Mouse (Mus musculus) cerebellum, adult 11-12 months (tissue): ENCODE results near the gene Gm44511.
"Not testable (repeated sequence)": the region's sequence is repeated elsewhere in the genome, so short reads cannot be mapped to it uniquely, and the experiment has no call there.

Experiments used
- DNase-seq: peaks from one replicate; pipeline ENCODE4 v3.0.0; 2022

Gm44511 gene

GRCm38 (mm10) chr6:128840669-128841068 is 14.6 kb upstream of the Gm44511 start:
- DNase-seq = not testable (repeated sequence)

- peak; percentile 57 for DNase-seq
These were observed 13.8 kb upstream of the Gm44511 start for GRCm38 (mm10) chr6:128839921-128840320.

GRCm38 (mm10) chr6:128839266-128839771 is 13.2 kb upstream of the Gm44511 start:
- DNase-seq = peak; percentile 87

- peak; percentile 84 for DNase-seq
These were observed 12.5 kb upstream of the Gm44511 start for GRCm38 (mm10) chr6:128838342-128839265.

GRCm38 (mm10) chr6:128837454-128838341 is 11.6 kb upstream of the Gm44511 start:
- no peak for DNase-seq

GRCm38 (mm10) chr6:128836955-128837334 is 10.8 kb upstream of the Gm44511 start:
- DNase-seq = no peak

- DNase-seq = no peak
These were observed 10.3 kb upstream of the Gm44511 start for GRCm38 (mm10) chr6:128836191-128836954.

- no peak for DNase-seq
These were observed 9.5 kb upstream of the Gm44511 start for GRCm38 (mm10) chr6:128835571-128835970.

- DNase-seq = no peak
These were observed 6.9 kb upstream of the Gm44511 start for GRCm38 (mm10) chr6:128833046-128833445.

GRCm38 (mm10) chr6:128829837-128830236 is 3.7 kb upstream of the Gm44511 start:
- no peak for DNase-seq

- DNase-seq = no peak
These were observed 666 bp upstream of the Gm44511 start for GRCm38 (mm10) chr6:128826781-128827180.

- no peak for DNase-seq
These were observed 7.9 kb downstream of the Gm44511 start for GRCm38 (mm10) chr6:128818083-128818802.

- DNase-seq = no peak
These were observed 17.6 kb downstream of the Gm44511 start for GRCm38 (mm10) chr6:128808532-128808931.

GRCm38 (mm10) chr6:128807021-128807420 is 19.1 kb downstream of the Gm44511 start:
- DNase-seq = no peak

- DNase-seq = peak; percentile 32
These were observed 21.1 kb downstream of the Gm44511 start for GRCm38 (mm10) chr6:128804823-128805640.

GRCm38 (mm10) chr6:128802999-128803857 is 22.9 kb downstream of the Gm44511 start:
- DNase-seq = peak; percentile 97

- DNase-seq = peak; percentile 68
These were observed 23.6 kb downstream of the Gm44511 start for GRCm38 (mm10) chr6:128802557-128802956.

GRCm38 (mm10) chr6:128800696-128801095 is 25.4 kb downstream of the Gm44511 start:
- DNase-seq = peak; percentile 11

GRCm38 (mm10) chr6:128799896-128800270 is 26.2 kb downstream of the Gm44511 start:
- DNase-seq = peak; percentile 20
